Mouse (Mus musculus): ENCODE data around the gene Tgm2.

GRCm38 (mm10) chr2:158120868-158121267, 25.4 kb downstream of the Tgm2 start:
- TF ChIP-seq CTCF (IDR thresholded peaks at IDR 0.05; ENCODE audit: extremely low read depth, insufficient read depth, insufficient read length, insufficient replicate concordance) (no peak), POLR2A (IDR thresholded peaks at IDR 0.05; ENCODE audit: low read depth, low read length) (no peak)
